Mouse (Mus musculus): ENCODE data around the gene Tk1.

Gene Tk1

GRCm38 (mm10) chr11:117820173-117820572 lies 5.7 kb downstream of the Tk1 start:
- no peak for DNase-seq

- DNase-seq = no peak
These were observed 6.8 kb downstream of the Tk1 start for GRCm38 (mm10) chr11:117819095-117819494.

DNA sequence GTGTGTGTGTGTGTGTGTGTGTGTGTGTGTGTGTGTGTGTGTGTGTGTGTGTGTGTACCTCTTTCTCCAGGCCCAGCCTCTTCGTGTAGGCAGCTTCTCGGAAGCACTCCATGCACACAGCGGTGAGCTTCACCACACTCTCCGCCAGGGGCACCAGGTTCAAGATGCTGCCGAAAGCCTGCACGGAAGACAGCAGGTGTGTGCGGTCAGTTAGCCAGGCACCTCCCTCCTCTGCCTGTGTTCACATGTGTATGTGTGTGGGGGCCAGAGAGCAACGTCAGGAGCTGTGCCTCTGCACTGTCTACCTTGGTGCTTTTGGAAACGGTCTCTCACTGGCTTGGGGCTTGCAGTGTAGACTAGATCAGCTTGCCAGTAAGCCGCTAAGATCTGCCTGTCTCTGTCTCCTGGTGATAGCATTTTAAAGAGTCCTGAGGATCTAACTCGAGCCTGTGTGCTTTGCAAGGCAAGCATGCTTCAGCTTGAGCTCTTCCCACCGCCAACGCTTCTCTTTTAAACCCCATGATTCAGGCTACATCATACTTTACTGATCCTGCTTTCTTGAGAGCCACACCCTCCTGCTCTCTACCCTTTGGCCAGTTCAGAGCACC lies 9.4 kb downstream of the Tk1 start:
- DNase-seq = no peak

DNA sequence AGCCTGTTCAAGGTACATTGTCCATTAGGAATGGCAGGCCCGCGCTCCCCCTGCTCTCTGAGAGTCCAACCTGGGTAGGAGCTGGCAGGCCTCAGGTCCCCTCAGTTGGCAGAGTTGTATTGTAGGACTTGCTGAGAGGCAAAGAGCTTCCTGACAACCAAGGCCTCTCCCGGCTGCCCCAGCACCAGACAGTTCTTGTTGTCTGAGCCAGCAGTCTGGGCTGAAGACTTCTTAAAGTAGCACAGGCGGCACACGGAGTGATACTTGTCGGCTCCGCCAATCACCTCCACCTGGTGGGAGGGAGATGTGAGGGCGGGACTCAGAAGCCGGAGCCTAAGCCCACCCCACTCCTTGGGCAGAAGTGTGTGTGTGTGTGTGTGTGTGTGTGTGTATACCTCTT lies 10.0 kb downstream of the Tk1 start:
- DNase-seq = peak in 1 of 2 experiments; percentile 45

- DNase-seq = no peak
These were observed 11.1 kb downstream of the Tk1 start for GRCm38 (mm10) chr11:117814704-117815366.

- no peak for DNase-seq
These were observed 12.0 kb downstream of the Tk1 start for GRCm38 (mm10) chr11:117813867-117814266.

DNA sequence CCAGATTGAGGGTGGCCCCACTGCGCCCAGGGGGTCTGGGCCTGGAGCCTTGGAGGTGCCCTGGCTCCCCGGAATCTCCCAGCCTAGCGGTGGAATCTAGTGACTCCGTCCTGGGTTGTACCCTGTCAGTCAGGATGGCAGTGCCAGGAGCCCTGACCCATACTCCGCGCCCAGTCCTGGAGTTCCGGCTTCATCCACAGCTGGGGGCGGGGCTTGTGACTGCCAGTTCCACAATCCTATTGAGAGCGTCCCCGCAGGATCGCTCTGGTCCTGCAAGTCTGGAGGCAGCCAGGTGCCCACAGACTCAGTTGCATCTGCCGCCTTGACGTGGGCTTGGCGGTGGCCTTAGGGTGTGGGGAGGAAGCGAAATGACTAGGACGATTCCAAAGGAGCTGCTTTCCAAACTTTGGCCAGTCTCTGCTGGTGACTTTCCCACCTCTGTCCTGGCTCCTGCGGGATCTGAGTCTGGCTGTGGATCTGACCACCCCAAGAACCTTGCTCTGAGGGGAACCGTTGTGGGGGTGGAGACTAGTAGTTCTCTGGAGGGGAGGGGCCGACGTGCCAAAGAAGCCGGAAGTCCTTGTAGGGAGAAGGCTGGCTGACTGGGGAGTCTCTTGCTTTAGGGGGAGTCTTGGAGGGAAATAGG lies 15.4 kb downstream of the Tk1 start:
- peak; percentile 96 to 98 for DNase-seq

GRCm38 (mm10) chr11:117809407-117810311 lies 16.2 kb downstream of the Tk1 start, which contains the start of the genes Gm20708 and Syngr2:
TSS of gene Gm20708 (plus strand) at chr11:117809668.
TSS of gene Syngr2 (plus strand) at chr11:117809668.
- DNase-seq = peak; percentile 80 to 90

GRCm38 (mm10) chr11:117806781-117807180 lies 19.1 kb downstream of the Tk1 start:
- no peak for DNase-seq

DNA sequence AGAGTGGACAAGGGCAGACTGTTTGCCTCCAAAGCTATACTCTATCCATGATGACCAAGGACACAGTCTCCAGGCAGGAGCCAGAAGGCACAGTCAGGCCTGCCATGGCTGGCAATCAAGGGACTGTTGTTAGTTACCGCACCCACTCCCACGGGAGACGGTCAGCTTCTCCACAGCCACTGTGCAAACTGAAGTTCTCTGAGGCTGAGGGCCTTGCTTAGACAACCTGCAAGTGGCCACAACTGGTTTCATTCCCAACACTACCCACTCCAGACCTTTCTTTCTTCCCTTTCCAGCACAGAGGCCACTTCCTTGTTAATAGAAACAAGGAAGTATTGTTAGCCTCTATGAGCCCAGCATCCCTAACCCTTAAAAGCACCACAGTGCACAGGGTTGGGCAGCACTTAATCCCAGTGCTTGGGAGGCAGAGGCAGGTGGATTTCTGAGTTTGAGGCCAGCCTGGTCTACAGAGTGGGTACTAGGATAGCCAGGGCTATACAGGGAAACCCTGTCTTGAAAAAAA lies 22.7 kb downstream of the Tk1 start:
- DNase-seq = no peak

DNA sequence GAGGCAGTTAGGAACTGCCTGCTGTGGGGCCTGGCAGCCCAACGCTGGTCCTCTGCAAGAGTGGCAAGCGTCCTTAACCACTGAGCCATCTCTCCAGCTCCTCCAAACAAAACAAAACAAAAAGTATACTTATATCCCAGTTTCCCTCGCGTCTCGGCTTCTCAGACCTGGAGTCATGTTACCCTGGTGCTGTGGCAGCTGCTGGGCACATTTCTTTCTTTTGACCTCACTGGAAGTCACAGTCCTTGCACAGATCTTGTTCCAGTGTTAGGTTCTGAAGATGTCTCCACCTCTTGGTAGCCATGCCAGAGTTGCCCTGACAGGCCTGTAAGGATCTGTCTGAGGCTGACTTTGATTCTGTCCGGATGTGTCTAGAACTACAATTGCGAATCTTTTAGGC lies 24.2 kb downstream of the Tk1 start:
- DNase-seq = no peak

- DNase-seq = no peak
These were observed 25.9 kb downstream of the Tk1 start for GRCm38 (mm10) chr11:117800038-117800437.

GRCm38 (mm10) chr11:117799174-117799573 lies 26.7 kb downstream of the Tk1 start:
- DNase-seq = peak in 1 of 2 experiments; percentile 41

DNA sequence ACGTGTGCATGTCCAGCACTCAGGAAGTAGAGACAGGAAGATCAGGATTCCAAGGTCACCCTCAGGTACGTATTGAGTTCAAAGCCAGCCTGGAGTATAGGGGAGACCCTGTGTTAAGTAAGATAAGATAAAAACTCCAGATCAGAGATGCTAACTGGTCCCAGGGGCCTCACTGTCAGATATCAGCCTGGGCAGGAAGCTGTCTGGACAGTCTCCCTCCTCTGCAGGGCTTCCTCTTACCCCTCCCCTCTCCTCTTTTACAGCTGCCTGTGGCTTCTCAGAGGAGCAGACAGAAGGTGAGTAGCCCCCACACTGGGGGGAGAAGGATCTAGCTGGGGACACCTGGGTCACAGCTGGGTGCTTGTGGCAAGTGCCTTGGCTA lies 27.7 kb downstream of the Tk1 start:
- no peak for DNase-seq

GRCm38 (mm10) chr11:117797511-117798159 lies 28.3 kb downstream of the Tk1 start, which contains the start of gene 6030468B19Rik:
TSS of gene 6030468B19Rik (plus strand) at chr11:117797660.
- no peak for DNase-seq

DNA sequence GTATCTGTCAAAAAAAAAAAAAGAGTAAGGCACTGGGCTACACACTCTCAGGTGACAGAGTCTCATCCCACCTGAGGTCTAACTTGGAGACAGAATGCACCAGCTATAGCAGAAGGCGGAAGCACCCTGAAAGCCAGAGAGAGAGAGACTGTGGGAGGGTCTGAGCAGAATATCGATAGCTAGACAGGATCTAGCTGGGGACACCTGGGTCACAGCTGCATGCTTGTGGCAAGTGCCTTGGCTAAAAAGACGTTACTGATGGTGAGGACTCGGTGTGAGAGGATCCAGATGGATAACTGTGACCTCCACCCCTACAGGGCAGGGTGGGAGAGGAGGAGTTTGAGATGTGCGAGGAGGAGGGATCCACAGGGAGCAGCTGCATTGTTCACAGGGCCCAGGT lies 28.9 kb downstream of the Tk1 start:
- no peak for DNase-seq

DNA sequence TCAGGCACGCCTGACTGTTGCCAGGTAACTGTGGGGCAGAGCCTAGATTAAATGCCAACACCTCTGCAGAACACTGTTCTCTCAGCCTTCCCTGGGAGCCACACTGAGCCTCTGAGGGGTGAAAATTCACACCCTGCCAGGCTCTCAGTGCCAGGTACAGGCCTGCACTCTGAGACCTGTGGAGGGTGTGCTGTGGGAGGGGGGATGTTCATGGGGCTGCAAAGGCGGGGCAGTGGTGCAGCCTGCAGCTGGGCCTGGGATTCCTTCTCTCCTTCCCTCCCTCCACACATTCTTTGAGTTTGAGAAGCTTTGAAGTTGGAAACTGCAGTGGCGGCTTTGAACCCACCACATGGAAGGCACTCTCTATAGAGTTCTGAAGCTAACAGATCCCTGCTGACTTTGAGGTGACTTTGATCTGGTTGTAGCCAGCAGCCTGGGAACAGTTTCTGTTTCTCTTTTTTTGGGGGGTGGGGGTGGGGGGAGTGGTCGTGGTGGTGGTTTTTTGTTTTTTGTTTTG lies 31.8 kb downstream of the Tk1 start:
- no peak for DNase-seq

GRCm38 (mm10) chr11:117792281-117792888 lies 33.5 kb downstream of the Tk1 start:
- peak; percentile 88 to 92 for DNase-seq

DNA sequence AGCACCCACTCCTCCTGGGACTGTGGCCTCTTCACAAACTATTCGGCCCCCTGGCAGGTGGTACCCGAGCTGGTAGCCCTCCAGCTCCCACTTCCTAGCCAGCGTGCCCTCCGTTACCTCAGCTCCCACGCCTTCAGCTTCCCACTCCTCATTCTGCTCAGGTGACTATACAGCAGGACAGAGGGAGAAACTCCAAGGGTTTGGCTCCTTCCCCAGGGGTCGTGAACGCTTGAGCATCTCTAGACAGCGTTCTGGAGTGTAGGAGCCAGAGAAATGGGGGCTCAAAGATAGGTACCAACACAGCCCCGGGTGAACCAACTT lies 34.5 kb downstream of the Tk1 start:
- no peak for DNase-seq

DNA sequence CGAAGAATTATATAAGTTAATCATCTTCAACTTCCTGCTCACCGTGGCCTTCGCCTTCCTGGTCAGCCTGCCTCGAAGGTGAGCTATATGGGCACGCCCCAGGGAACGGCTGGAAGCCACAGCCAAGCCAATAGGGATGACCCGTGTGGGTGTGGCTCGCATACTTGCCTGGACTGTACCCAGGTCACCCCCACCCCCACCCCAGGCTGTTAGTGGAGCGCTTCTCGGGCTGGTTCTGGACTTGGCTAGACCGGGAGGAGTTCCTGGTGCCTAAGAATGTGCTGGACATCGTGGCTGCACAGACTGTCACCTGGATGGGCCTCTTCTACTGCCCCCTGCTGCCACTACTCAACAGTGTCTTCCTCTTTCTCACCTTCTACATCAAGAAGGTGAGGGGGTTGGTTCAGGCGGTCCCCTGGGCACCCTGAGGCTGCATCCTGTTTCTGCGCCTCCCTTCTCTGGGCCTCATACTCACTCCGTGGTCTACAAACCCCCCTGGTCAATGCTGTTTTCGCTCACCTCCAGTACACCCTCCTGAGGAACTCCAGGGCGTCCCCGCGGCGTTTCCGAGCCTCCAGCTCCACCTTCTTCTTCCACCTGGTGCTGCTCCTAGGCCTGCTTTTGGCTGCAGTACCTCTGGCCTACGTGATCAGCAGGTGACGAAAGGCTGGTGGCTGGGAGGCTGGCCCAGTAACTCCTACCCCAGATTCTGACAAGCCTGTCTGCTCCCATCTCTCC lies 35.0 kb downstream of the Tk1 start:
- peak; percentile 59 to 63 for DNase-seq

GRCm38 (mm10) chr11:117790286-117790685 lies 35.6 kb downstream of the Tk1 start:
- peak; percentile 67 to 85 for DNase-seq

All from kidney, postnatal 36 days (tissue).